Mouse (Mus musculus) left cerebral cortex, postnatal 14 days (tissue): ENCODE measurements around the gene Vmn1r16. TPM values are rescaled to one million over a fixed set of nuclear protein-coding genes. Genes with fewer than 3 reads are reported as not detected.
"Not testable (repeated sequence)": the region's sequence is repeated elsewhere in the genome, so short reads cannot be mapped to it uniquely, and the experiment has no call there.

Experiments
- DNase-seq, 2 experiments: peaks; one replicate each; pipeline ENCODE4 v3.0.0; 2021 to 2022; ENCODE audit warnings: low spot score in 2 of 2, mixed read lengths in 1 of 2
- intact Hi-C: fragments of 180-260 bp; cut with DNase I; formaldehyde crosslinking; loops from one replicate; pipeline ENCODE4 v1.15.1; 2025
- long read RNA-seq, 2 experiments: library from polyadenylated mRNA; stranded (forward); transcript quantifications; one replicate each; pipeline ENCODE4 v2.0.0; 2021
- total RNA-seq, 2 experiments: library from RNA; stranded (reverse); gene quantifications; 2 replicates each; pipeline ENCODE4 v1.2.3; 2021

The Vmn1r16 gene
- not detected for total RNA-seq
- long read RNA-seq, experiment 1 = 0 reads
- long read RNA-seq, experiment 2 = 0 reads

GRCm38 (mm10) chr6:57329394-57329793 lies at the start of gene Vmn1r16:
TSS of gene Vmn1r16 (minus strand) at chr6:57329494.
- intact Hi-C loops = no loop called here

GRCm38 (mm10) chr6:57367496-57367895 lies 38.2 kb upstream of the Vmn1r16 start:
- no peak for DNase-seq
- intact Hi-C loops = no loop called here

More at GRCm38 (mm10) chr6:57329394-57329793, at the start of gene Vmn1r16:
- no peak for DNase-seq

- DNase-seq, intact Hi-C loops: not testable (repeated sequence)
Observed at GRCm38 (mm10) chr6:57365866-57366265, 36.6 kb upstream of the Vmn1r16 start.

GRCm38 (mm10) chr6:57363627-57364026 lies 34.3 kb upstream of the Vmn1r16 start, which contains the start of gene Vmn1r17:
TSS of gene Vmn1r17 (minus strand) at chr6:57363727.
- DNase-seq = no peak
- intact Hi-C loops = no loop called here

GRCm38 (mm10) chr6:57356864-57357263 lies 27.6 kb upstream of the Vmn1r16 start:
- intact Hi-C loops = no loop called here
- DNase-seq = peak; percentile 2 to 6

GRCm38 (mm10) chr6:57326176-57326575 lies 3.1 kb downstream of the Vmn1r16 start:
- DNase-seq = no peak
- intact Hi-C loops = no loop called here

GRCm38 (mm10) chr6:57278952-57279351 lies 50.3 kb downstream of the Vmn1r16 start:
- no peak for DNase-seq
- intact Hi-C loops = no loop called here

GRCm38 (mm10) chr6:57272517-57272916 lies 56.8 kb downstream of the Vmn1r16 start:
- no peak for DNase-seq
- intact Hi-C loops = no loop called here

- no peak for DNase-seq
- intact Hi-C loops = no loop called here
Observed at GRCm38 (mm10) chr6:57271881-57272280, 57.4 kb downstream of the Vmn1r16 start.

Other genes with a start within 250 kb of the Vmn1r16 start
- not detected for gene Vmn1r10, start 220.0 kb downstream of the Vmn1r16 start, total RNA-seq
- not detected for gene Vmn1r11, start 196.0 kb downstream of the Vmn1r16 start, total RNA-seq
- gene Vmn1r12, start 172.6 kb downstream of the Vmn1r16 start, total RNA-seq = not detected
- not detected for gene Vmn1r13, start 126.2 kb downstream of the Vmn1r16 start, total RNA-seq
- not detected for gene Vmn1r14, start 97.8 kb downstream of the Vmn1r16 start, total RNA-seq
- not detected for gene Vmn1r15, start 71.5 kb downstream of the Vmn1r16 start, total RNA-seq
- not detected for gene Vmn1r17, start 34.2 kb upstream of the Vmn1r16 start, total RNA-seq
- under 1 TPM; 0.02 TPM for gene Vmn1r18, start 66.3 kb upstream of the Vmn1r16 start, total RNA-seq
- gene Vmn1r19, start 74.3 kb upstream of the Vmn1r16 start, total RNA-seq = not detected
- gene Vmn1r20, start 99.4 kb upstream of the Vmn1r16 start, total RNA-seq = not detected
- 10 to 100 TPM; 45.6 to 47.0 TPM for gene Ppm1k, start 206.0 kb upstream of the Vmn1r16 start, total RNA-seq